Mouse (Mus musculus) ES-Bruce4 (cell line): ENCODE data around the gene Astn1.

ENCODE experiments used
- CTCF ChIP-seq: IDR thresholded peaks from one replicate; pipeline ENCODE4 v1.8.1; 2011; ENCODE audit warnings: low read depth, low read length
- POLR2A ChIP-seq: IDR thresholded peaks from one replicate; pipeline ENCODE4 v1.8.1; 2011; ENCODE audit warnings: low read length; ENCODE audit not compliant: insufficient read depth

DNA sequence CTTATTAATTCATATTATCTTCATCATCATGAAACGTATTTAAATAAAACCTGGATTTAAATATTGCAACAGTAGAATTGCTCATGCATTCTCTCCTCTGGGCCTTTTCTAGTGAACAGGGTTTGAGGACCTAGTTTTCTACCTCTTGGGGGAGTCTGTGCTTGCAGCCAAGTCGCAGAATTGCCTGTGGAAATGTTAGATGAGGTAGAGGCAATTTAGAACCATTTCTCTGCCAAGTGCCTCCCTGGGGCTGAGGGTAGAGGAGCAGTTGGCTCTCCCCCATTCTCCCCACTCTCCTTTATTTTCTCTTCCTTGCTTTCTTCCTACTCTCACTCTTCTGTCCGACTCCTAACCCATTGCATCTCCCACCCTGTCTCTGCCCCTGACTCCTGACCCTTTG lies 49.1 kb downstream of the Astn1 start:
- no peak for TF ChIP-seq CTCF
- no peak for TF ChIP-seq POLR2A
